Mouse (Mus musculus): ENCODE measurements around the gene Coq7. TPM values are rescaled to one million over a fixed set of nuclear protein-coding genes. Genes with fewer than 3 reads are reported as not detected.

Gene Coq7
- polyA plus RNA-seq, 1 experiment from 2014 or later, result 158 TPM

GRCm38 (mm10) chr7:118535076-118535475 is 1.9 kb upstream of the Coq7 start:
- 88% methylated on average over 4 of the region's 4 CpGs for WGBS
- no peak overlapping the region for H3K9ac ChIP-seq (replicated peaks; ENCODE audit: low read length)
- peaks cover 7% of the 10 kb centered on the region; the same call in 1 of the 2 replicates for H3K4me1 ChIP-seq (ENCODE audit: insufficient read depth, low read length)
- no peaks in the 10 kb centered on the region for H3K36me3 ChIP-seq (ENCODE audit: insufficient read depth, low read length)
- H3K9me3 ChIP-seq (ENCODE audit: low read length), result no peaks in the 10 kb centered on the region
- ATAC-seq (ENCODE audit: low FRiP score, low TSS enrichment), result no peak
- no peaks in the 10 kb centered on the region for H3K27me3 ChIP-seq (ENCODE audit: insufficient read depth, low read length)
- H3K27ac ChIP-seq (ENCODE audit: low read length), result no peak overlapping the region
- H3K4me3 ChIP-seq (ENCODE audit: low read length), result no peak overlapping the region
- H3K4me2 ChIP-seq (replicated peaks; ENCODE audit: low read depth, low read length), result no peak overlapping the region

- H3K27ac ChIP-seq (ENCODE audit: low read length), result no peak overlapping the region
- H3K4me1 ChIP-seq (ENCODE audit: insufficient read depth, low read length), result peaks cover 7% of the 10 kb centered on the region; the same call in 1 of the 2 replicates
- no peak overlapping the region for H3K4me3 ChIP-seq (ENCODE audit: low read length)
- H3K36me3 ChIP-seq (ENCODE audit: insufficient read depth, low read length), result no peaks in the 10 kb centered on the region
- H3K4me2 ChIP-seq (replicated peaks; ENCODE audit: low read depth, low read length), result no peak overlapping the region
- no peak for ATAC-seq (ENCODE audit: low FRiP score, low TSS enrichment)
- no peak overlapping the region for H3K9ac ChIP-seq (replicated peaks; ENCODE audit: low read length)
- H3K9me3 ChIP-seq (ENCODE audit: low read length), result no peaks in the 10 kb centered on the region
- no peaks in the 10 kb centered on the region for H3K27me3 ChIP-seq (ENCODE audit: insufficient read depth, low read length)
- 85% methylated on average over 3 of the region's 3 CpGs for WGBS
These were observed 1.2 kb upstream of the Coq7 start for GRCm38 (mm10) chr7:118534326-118534725.

DNA sequence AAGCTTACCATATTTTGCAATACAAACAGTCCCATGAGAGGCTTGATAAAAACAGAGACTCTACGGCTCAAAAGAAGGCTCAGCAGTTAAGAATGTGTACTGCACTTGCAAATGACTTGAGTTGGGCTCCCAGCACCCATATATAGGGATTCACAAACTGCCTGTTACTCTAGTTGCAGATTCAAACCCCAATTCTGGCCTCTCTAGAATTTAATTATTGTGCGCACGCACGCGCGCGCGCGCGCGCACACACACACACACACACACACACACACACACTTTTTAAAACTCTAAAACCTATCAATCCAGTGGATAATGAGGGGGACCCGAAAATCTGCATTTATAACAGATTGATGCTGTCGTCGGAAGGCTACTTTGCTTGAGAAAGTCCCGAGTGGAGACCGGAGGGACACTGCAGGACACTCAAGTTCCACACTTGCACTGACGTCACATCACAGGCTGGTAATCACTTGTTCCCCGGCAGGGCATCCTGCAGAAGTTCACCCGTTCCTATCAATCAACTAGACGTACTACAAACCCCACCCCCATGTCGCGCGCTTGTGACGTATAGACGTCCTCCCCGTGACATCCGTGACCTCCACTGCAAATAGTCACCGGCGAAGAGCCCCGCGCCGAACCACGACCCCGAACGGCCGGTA is 508 bp downstream of the Coq7 start:
- under 1% methylated on average over 36 of the region's 36 CpGs for WGBS
- Histone ChIP-seq H3K27ac (ENCODE audit: low read length) (peak overlapping the region; percentile 96), H3K4me1 (ENCODE audit: insufficient read depth, low read length) (peaks cover 7% of the 10 kb centered on the region; the same call in 1 of the 2 replicates), H3K36me3 (ENCODE audit: insufficient read depth, low read length) (no peaks in the 10 kb centered on the region; the same call in 1 of the 2 replicates), H3K4me2 (replicated peaks; ENCODE audit: low read depth, low read length) (peak overlapping the region; percentile 68), H3K4me3 (ENCODE audit: low read length) (peak overlapping the region; percentile 67), H3K27me3 (ENCODE audit: insufficient read depth, low read length) (no peaks in the 10 kb centered on the region), H3K9me3 (ENCODE audit: low read length) (no peaks in the 10 kb centered on the region), H3K9ac (replicated peaks; ENCODE audit: low read length) (peak overlapping the region; percentile 89)
- ATAC-seq (ENCODE audit: low FRiP score, low TSS enrichment), result peak; percentile 94

DNA sequence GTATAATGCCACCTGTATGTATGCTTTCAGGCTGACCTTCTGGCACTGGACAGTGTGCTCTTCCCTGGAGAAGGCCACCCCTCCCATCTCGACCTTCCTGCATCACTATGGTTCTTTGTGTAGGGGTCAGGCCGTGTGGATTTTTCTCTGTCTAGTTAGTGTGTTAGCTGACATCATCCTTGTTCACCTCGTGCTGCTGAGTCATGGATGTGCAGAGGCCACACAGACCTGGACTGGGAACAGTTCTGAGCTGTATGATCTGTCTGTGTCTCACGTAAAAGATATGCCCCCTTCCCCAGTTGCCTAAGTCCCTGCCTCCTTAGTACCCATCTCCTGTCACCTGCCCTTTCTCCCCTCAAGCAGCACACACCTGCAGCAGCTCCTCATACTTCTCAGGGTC is 6.2 kb downstream of the Coq7 start:
- peaks cover 31% of the 10 kb centered on the region for H3K36me3 ChIP-seq (ENCODE audit: insufficient read depth, low read length)
- H3K4me1 ChIP-seq (ENCODE audit: insufficient read depth, low read length), result 0 out of 2 replicates have a peak, but pooled peaks cover under 1% of the 10 kb centered on the region
- no peak overlapping the region for H3K4me3 ChIP-seq (ENCODE audit: low read length)
- no peak overlapping the region for H3K9ac ChIP-seq (replicated peaks; ENCODE audit: low read length)
- no peaks in the 10 kb centered on the region for H3K9me3 ChIP-seq (ENCODE audit: low read length)
- 80% methylated on average over 4 of the region's 4 CpGs for WGBS
- no peak overlapping the region for H3K4me2 ChIP-seq (replicated peaks; ENCODE audit: low read depth, low read length)
- H3K27me3 ChIP-seq (ENCODE audit: insufficient read depth, low read length), result no peaks in the 10 kb centered on the region
- no peak for ATAC-seq (ENCODE audit: low FRiP score, low TSS enrichment)
- no peak overlapping the region for H3K27ac ChIP-seq (ENCODE audit: low read length)

DNA sequence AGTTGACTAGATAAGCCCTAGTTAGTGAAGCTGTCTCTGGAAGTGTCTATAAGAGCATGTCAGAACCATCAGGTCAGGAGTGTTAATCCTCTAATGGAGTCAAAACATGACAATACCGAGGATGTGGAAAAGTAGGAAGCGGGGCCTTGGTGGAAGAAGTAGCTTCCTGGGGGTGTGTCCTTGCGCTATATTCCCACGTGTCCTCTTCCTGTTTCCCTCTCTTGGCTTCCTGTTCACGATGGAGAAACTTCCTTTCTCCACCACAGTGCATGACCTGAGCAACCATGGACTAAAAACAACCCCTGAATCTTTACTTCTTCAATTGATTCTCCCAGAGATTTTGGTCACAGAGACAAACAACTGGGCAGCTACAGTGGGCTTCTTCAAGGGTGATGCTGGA is 11.1 kb downstream of the Coq7 start:
- H3K27ac ChIP-seq (ENCODE audit: low read length), result no peak overlapping the region
- H3K27me3 ChIP-seq (ENCODE audit: insufficient read depth, low read length), result no peaks in the 10 kb centered on the region
- no peaks in the 10 kb centered on the region for H3K9me3 ChIP-seq (ENCODE audit: low read length)
- H3K36me3 ChIP-seq (ENCODE audit: insufficient read depth, low read length), result peaks cover 27% of the 10 kb centered on the region
- ATAC-seq (ENCODE audit: low FRiP score, low TSS enrichment), result no peak
- no peak overlapping the region for H3K4me3 ChIP-seq (ENCODE audit: low read length)
- no peak overlapping the region for H3K4me2 ChIP-seq (replicated peaks; ENCODE audit: low read depth, low read length)
- WGBS, result 80% methylated on average over 5 of the region's 5 CpGs
- no peaks in the 10 kb centered on the region; the same call in 1 of the 2 replicates for H3K4me1 ChIP-seq (ENCODE audit: insufficient read depth, low read length)
- no peak overlapping the region for H3K9ac ChIP-seq (replicated peaks; ENCODE audit: low read length)

DNA sequence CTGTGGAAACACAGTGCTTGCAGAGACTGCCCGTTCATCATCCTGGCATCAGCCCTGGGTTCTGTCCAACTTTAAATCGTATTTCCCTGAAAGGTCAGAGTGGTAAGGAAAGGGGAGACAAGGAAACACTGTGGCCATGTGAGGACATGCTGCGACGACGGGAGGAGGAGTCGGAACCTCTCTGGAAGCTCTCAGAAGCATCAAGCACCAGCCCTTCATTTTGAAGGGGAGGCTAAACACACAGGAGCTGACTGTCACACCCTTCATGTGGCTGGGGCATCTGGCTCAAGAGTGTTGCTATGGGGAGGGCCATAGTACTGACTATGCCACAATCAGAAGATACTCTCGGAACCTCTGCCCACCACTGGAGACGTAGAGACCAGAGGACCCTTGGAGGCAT is 13.5 kb downstream of the Coq7 start:
- H3K27ac ChIP-seq (ENCODE audit: low read length), result no peak overlapping the region
- ATAC-seq (ENCODE audit: low FRiP score, low TSS enrichment), result no peak
- no peak overlapping the region for H3K9ac ChIP-seq (replicated peaks; ENCODE audit: low read length)
- no peak overlapping the region for H3K4me3 ChIP-seq (ENCODE audit: low read length)
- WGBS, result 80% methylated on average over 8 of the region's 8 CpGs
- H3K4me1 ChIP-seq (ENCODE audit: insufficient read depth, low read length), result no peaks in the 10 kb centered on the region; the same call in 1 of the 2 replicates
- H3K36me3 ChIP-seq (ENCODE audit: insufficient read depth, low read length), result peaks cover 10% of the 10 kb centered on the region
- no peak overlapping the region for H3K4me2 ChIP-seq (replicated peaks; ENCODE audit: low read depth, low read length)
- H3K9me3 ChIP-seq (ENCODE audit: low read length), result no peaks in the 10 kb centered on the region
- H3K27me3 ChIP-seq (ENCODE audit: insufficient read depth, low read length), result no peaks in the 10 kb centered on the region

DNA sequence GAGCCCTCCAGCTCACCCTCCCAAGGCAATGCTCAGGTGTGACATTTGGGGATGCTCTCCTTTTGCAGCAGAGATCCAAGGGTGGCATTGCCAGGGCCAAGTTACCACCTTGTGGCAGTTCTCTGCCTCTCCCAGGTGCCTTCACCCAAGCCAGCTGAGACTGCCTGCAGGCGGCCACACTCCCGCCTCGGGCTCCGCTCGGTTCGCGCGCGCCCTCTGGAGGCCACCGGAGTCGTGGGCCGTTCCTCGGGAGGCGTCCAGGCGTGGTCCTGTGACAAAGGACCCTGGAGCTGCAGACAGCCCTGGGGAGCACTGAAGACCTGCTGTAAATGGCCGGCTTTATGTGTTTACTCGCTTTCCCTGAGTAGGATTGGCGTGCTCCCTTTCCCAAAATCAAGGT is 14.5 kb downstream of the Coq7 start:
- Histone ChIP-seq H3K4me2 (replicated peaks; ENCODE audit: low read depth, low read length) (no peak overlapping the region), H3K36me3 (ENCODE audit: insufficient read depth, low read length) (peaks cover 5% of the 10 kb centered on the region), H3K9me3 (ENCODE audit: low read length) (no peaks in the 10 kb centered on the region), H3K27ac (ENCODE audit: low read length) (no peak overlapping the region), H3K4me1 (ENCODE audit: insufficient read depth, low read length) (no peaks in the 10 kb centered on the region; the same call in 1 of the 2 replicates), H3K27me3 (ENCODE audit: insufficient read depth, low read length) (no peaks in the 10 kb centered on the region), H3K9ac (replicated peaks; ENCODE audit: low read length) (no peak overlapping the region), H3K4me3 (ENCODE audit: low read length) (no peak overlapping the region)
- peak; percentile 79 for ATAC-seq (ENCODE audit: low FRiP score, low TSS enrichment)
- WGBS, result 0% methylated on average over 18 of the region's 18 CpGs

- WGBS, result 63% methylated on average over 2 of the region's 2 CpGs
- Histone ChIP-seq H3K27ac (ENCODE audit: low read length) (no peak overlapping the region), H3K9me3 (ENCODE audit: low read length) (no peaks in the 10 kb centered on the region), H3K4me2 (replicated peaks; ENCODE audit: low read depth, low read length) (no peak overlapping the region), H3K36me3 (ENCODE audit: insufficient read depth, low read length) (peaks cover 5% of the 10 kb centered on the region), H3K27me3 (ENCODE audit: insufficient read depth, low read length) (no peaks in the 10 kb centered on the region), H3K9ac (replicated peaks; ENCODE audit: low read length) (no peak overlapping the region), H3K4me1 (ENCODE audit: insufficient read depth, low read length) (no peaks in the 10 kb centered on the region; the same call in 1 of the 2 replicates), H3K4me3 (ENCODE audit: low read length) (no peak overlapping the region)
- ATAC-seq (ENCODE audit: low FRiP score, low TSS enrichment), result peak; percentile 62; the same call in 1 of the 2 replicates
These were observed 15.3 kb downstream of the Coq7 start for GRCm38 (mm10) chr7:118517819-118518218.

GRCm38 (mm10) chr7:118508556-118508955 is 24.6 kb downstream of the Coq7 start:
- no peak overlapping the region for H3K9ac ChIP-seq (replicated peaks; ENCODE audit: low read length)
- ATAC-seq (ENCODE audit: low FRiP score, low TSS enrichment), result no peak
- no peaks in the 10 kb centered on the region for H3K9me3 ChIP-seq (ENCODE audit: low read length)
- H3K36me3 ChIP-seq (ENCODE audit: insufficient read depth, low read length), result no peaks in the 10 kb centered on the region
- H3K27ac ChIP-seq (ENCODE audit: low read length), result no peak overlapping the region
- H3K4me1 ChIP-seq (ENCODE audit: insufficient read depth, low read length), result no peaks in the 10 kb centered on the region
- WGBS, result 78% methylated on average over 7 of the region's 7 CpGs
- no peak overlapping the region for H3K4me2 ChIP-seq (replicated peaks; ENCODE audit: low read depth, low read length)
- no peaks in the 10 kb centered on the region for H3K27me3 ChIP-seq (ENCODE audit: insufficient read depth, low read length)
- H3K4me3 ChIP-seq (ENCODE audit: low read length), result no peak overlapping the region

GRCm38 (mm10) chr7:118503844-118504243 is 29.3 kb downstream of the Coq7 start:
- Histone ChIP-seq H3K4me3 (ENCODE audit: low read length) (no peak overlapping the region), H3K36me3 (ENCODE audit: insufficient read depth, low read length) (no peaks in the 10 kb centered on the region), H3K4me2 (replicated peaks; ENCODE audit: low read depth, low read length) (no peak overlapping the region), H3K4me1 (ENCODE audit: insufficient read depth, low read length) (no peaks in the 10 kb centered on the region), H3K9me3 (ENCODE audit: low read length) (no peaks in the 10 kb centered on the region), H3K27me3 (ENCODE audit: insufficient read depth, low read length) (no peaks in the 10 kb centered on the region), H3K27ac (ENCODE audit: low read length) (no peak overlapping the region), H3K9ac (replicated peaks; ENCODE audit: low read length) (no peak overlapping the region)
- 0 out of 2 replicates have a peak, but pooled peaks have one; percentile 32 for ATAC-seq (ENCODE audit: low FRiP score, low TSS enrichment)
- WGBS, result 58% methylated on average over 4 of the region's 4 CpGs
